Mouse (Mus musculus) E14TG2a.4 (cell line): ENCODE measurements around the gene Cdc40.

Experiments
- CTCF ChIP-seq: conservative IDR thresholded peaks from 2 replicates; pipeline ENCODE4 v1.5.1; 2014; ENCODE audit warnings: low read length
- NANOG ChIP-seq: IDR thresholded peaks from 2 replicates; pipeline ENCODE4 v1.6.1; 2014; ENCODE audit warnings: borderline replicate concordance, low read length, mixed read lengths
- POU5F1 ChIP-seq: IDR thresholded peaks from 2 replicates; pipeline ENCODE4 v1.6.1; 2014; ENCODE audit warnings: low read length, borderline replicate concordance

GRCm38 (mm10) chr10:40840086-40840485 lies 43.0 kb downstream of the Cdc40 start:
- no peak for TF ChIP-seq CTCF
- TF ChIP-seq NANOG, result no peak
- TF ChIP-seq POU5F1, result no peak
